Mouse (Mus musculus): ENCODE data around the gene Cfap58. TPM values are rescaled to one million over a fixed set of nuclear protein-coding genes. Genes with fewer than 3 reads are reported as not detected.
A peak's percentile ranks its signal among the peaks of the same experiment; 100 is the strongest.

The Cfap58 gene
- total RNA-seq, 1 experiment from 2014 or later = not detected

DNA sequence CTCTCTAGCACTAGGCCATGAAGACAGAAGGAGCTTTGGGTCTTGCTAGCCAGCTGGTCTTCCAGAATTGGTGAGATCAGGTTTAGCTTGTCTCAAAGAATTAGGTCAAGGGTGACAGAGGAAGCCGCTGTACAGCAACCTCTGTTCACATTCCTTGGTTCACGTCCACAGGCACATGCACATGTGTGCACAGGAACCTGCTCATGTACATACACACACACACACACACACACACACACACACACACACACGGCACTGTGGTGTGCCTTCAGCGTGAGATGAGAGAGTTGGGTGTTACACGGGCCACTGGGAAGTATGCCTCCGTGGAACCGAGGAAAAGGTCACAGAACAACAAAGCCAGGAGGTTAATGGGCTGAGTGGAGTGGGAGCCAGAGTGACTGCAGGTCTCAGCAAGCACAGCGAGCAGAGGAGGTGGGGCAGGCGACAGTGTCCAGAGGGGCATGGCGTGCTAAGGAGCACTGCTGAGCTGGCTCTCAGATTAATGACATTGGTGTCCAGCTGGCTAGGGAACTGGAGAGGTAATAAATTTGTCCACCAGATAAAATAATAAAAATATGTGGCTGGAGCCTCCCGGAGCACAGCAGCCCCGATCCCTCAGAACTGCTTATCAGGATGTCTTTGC lies 71.4 kb downstream of the Cfap58 start:
- ATAC-seq (replicated peaks in 1 of 2; ENCODE audit: insufficient read depth in 1 of 2, low FRiP score in 2 of 2, low TSS enrichment in 1 of 2, low read depth in 1 of 2, poor library complexity in 2 of 2, severe bottlenecking in 2 of 2) = no peak

DNA sequence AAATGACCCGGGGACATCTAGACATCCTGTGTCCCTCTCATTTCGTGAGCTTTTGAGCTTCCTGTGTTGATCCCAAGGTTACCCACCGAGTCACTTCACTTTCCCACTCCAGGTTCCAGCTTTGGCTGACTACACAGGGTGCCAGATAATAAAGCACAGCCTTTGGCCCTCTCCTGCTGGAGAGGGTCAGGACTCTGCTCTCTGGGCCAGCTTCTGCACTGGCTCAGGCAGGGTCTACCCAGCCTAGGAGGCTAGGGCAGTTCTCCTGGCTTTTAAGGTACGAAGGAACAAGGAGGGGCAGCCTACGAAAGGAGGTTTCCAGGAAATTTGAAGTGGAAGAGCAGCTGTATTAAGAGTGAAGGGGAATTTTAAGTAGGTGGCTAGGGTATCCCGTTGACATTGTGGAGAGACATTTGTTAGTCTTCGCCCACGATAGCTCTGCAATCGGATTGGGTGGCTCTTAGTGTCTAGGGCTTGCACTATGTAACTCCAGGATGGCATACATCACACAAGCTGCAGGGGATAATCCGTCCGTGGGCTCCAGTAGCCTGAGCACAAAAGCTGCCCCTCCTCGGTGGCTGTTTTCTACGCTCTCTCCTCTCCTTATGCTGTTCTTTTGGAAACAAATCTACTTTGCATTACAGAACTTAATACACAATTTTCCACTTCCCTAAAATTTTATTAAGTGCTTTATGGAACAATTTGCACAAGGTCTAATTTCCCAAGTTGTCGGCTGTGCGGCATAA lies 72.3 kb downstream of the Cfap58 start:
- no peak for ATAC-seq (replicated peaks in 1 of 2; ENCODE audit: insufficient read depth in 1 of 2, low FRiP score in 2 of 2, low TSS enrichment in 1 of 2, low read depth in 1 of 2, poor library complexity in 2 of 2, severe bottlenecking in 2 of 2)

DNA sequence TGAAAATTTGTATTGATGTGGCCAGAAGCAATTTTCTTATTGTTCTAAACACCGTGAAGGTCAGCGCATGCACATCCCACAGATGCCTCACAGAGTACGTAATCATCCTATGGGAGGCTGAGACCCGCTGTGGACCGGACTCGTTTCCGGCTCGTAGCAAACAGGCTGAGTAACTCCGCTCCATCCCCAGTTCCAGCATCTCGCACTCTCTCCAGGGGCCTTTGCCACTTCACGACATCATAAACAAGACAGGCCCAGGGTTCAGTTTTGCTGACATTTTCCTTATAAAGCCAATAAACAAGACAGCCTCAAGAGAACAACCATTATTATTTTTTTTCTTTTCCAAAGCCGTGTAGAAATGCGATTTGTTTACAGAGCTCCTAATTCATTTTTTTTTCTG lies 82.6 kb downstream of the Cfap58 start:
- ATAC-seq (replicated peaks in 1 of 2; ENCODE audit: insufficient read depth in 1 of 2, low FRiP score in 2 of 2, low TSS enrichment in 1 of 2, low read depth in 1 of 2, poor library complexity in 2 of 2, severe bottlenecking in 2 of 2) = no peak

DNA sequence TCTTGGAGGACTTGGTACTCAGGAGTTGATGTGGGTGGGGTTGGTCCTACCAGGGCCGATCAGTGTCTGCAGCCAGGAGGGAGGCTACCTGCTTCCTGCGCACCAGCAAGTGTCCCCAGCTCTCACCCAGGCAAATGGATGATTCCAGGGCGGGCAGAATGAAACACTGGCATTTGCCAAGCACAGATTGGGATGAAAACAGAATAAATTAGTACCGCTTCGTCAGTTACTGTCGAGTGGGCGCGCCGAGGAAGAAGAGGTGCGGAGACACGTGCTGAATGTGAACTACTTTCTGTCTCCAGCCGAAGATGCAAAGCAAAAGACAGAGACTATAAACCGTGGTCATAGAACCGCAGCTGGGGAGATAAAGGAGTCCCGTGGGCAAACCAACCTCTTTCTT lies 84.0 kb downstream of the Cfap58 start:
- no peak for ATAC-seq (replicated peaks in 1 of 2; ENCODE audit: insufficient read depth in 1 of 2, low FRiP score in 2 of 2, low TSS enrichment in 1 of 2, low read depth in 1 of 2, poor library complexity in 2 of 2, severe bottlenecking in 2 of 2)

DNA sequence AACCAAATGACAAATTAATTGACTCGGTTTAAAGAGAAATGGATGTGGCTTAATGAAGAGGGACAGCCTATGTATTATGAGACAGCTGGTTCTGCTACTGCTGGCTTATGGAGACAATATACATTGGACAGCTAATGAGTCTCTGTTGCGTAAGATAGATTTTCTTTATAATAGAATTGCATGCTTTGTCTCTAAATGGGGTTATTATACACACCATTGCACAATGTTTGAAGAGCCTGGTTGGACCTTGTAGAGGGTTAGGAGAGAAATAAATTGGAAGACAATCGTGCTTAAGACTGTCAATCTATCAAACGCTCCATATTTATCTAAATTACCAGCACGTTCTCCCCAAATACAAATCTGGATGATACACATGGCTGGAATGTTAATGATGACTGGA lies 85.3 kb downstream of the Cfap58 start:
- ATAC-seq (replicated peaks in 1 of 2; ENCODE audit: insufficient read depth in 1 of 2, low FRiP score in 2 of 2, low TSS enrichment in 1 of 2, low read depth in 1 of 2, poor library complexity in 2 of 2, severe bottlenecking in 2 of 2) = no peak

DNA sequence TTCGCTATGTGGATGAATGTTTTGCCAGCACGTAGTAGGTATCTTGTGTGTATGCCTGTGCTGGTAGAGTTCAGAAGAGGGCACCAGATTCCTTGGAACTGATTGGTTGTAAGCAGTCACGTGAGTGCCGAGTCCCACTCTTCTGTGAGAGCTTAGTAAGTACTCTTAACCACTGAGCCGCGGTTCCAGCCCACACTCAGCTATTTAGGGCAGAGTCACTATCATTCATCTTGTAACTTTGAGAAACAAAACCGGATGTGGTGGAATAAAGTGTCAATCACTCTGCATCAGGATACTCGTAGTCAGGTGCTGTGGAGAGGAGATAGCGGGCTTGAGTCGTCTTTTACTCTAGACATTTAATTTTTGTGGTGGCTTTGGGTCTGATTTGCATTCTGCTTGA lies 86.3 kb downstream of the Cfap58 start:
- ATAC-seq (replicated peaks in 1 of 2; ENCODE audit: insufficient read depth in 1 of 2, low FRiP score in 2 of 2, low TSS enrichment in 1 of 2, low read depth in 1 of 2, poor library complexity in 2 of 2, severe bottlenecking in 2 of 2) = peak; percentile 46 to 68; a peak in 3 of 4 replicates

DNA sequence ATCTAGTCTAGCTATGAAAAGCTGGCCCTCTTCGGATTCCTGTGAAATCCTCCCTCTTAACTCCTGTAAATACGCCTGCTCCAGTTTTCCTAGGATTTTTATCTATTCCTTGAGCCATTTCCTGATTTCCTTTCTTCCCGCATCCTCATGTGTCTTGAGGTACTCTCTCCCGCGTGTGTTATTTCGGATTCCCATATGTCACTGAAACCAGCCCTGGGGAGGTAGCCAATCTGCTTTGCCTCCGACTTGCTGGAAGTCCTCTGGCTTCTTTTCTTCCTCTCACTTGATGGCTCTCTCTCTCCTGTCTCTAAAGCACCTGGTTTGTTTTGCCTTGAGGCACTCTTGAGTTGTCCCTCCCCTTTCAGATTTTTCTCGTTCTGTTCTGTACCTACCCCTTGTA lies 87.9 kb downstream of the Cfap58 start:
- no peak for ATAC-seq (replicated peaks in 1 of 2; ENCODE audit: insufficient read depth in 1 of 2, low FRiP score in 2 of 2, low TSS enrichment in 1 of 2, low read depth in 1 of 2, poor library complexity in 2 of 2, severe bottlenecking in 2 of 2)

DNA sequence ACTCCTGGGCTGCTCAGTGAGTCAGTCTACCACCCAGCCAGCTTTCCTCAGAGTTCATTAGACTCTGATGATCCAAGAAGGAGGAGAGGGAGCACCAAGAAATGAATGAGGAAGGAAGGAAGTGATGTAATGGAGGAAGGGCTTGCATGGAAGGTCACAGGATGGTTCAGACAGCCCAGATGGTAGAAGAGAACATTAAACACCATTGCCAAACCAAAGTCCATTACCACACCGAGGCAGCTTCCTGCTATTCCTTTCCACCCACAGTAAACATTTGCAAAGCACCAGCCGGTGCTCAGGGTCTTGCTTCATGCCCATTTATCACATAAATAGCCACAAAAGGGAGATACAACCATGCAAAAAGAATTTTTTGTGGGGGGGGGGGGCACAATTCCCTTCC lies 89.4 kb downstream of the Cfap58 start:
- 0 out of 4 replicates have a peak, but pooled peaks of 1 of the 2 experiments have one; percentile 7 for ATAC-seq (replicated peaks in 1 of 2; ENCODE audit: insufficient read depth in 1 of 2, low FRiP score in 2 of 2, low TSS enrichment in 1 of 2, low read depth in 1 of 2, poor library complexity in 2 of 2, severe bottlenecking in 2 of 2)

DNA sequence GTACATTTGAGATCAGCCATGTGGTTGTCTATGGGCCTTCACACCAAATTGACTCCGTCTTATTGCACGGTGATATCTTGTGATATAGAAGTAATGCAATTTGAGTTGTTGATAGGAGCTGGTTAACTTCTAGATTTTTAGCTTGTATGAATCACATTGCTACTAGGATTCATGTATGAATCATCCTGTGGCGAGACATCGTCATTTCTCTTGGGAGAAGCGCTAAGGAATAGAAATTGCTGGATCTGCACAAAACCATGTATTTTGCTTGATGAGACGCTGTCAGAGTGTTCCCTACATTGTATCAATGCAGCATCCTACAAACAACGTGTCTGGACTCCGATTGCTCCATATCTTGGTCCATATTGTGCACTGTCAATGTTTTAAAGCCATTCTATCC lies 102.1 kb downstream of the Cfap58 start:
- no peak for ATAC-seq (replicated peaks in 1 of 2; ENCODE audit: insufficient read depth in 1 of 2, low FRiP score in 2 of 2, low TSS enrichment in 1 of 2, low read depth in 1 of 2, poor library complexity in 2 of 2, severe bottlenecking in 2 of 2)

DNA sequence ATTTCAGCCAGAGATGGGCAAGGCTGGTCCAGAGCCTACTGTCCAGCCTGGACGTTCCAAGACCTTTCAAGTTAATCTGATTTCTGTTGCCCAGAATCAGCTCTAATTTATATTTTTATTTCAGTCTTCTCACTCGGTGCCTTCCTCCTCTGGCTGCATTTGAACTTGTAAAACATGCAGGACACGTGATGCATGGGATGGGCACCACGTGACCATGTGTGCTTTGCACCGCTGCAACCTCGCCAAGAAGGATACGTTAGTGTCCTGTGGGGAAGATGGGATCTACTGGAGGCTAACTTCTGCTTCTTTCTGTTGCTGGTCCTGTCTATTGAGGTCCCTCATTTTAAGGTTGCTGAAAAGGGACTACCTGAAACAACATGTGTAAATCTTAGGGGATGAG lies 109.8 kb downstream of the Cfap58 start:
- no peak for ATAC-seq (replicated peaks in 1 of 2; ENCODE audit: insufficient read depth in 1 of 2, low FRiP score in 2 of 2, low TSS enrichment in 1 of 2, low read depth in 1 of 2, poor library complexity in 2 of 2, severe bottlenecking in 2 of 2)

DNA sequence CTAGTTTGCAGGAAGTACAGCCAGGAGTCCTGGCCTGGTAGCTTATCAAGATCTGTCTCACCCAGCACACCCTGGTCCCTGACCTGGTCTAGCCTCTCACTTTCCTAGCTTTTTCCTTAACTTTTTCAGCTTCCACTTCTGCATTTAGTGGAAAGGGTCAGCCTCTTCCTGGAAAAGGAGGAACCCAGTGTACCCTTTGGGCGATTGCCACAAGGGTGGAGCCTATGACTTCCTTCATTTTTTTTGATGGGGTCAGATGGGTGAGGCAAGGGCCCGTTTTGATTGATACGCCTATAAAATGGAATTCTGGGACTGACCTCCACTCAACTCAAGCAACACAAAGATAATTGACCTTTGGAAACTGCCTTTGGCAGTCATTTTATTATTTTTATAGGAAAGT lies 111.9 kb downstream of the Cfap58 start:
- ATAC-seq (replicated peaks in 1 of 2; ENCODE audit: insufficient read depth in 1 of 2, low FRiP score in 2 of 2, low TSS enrichment in 1 of 2, low read depth in 1 of 2, poor library complexity in 2 of 2, severe bottlenecking in 2 of 2) = no peak

DNA sequence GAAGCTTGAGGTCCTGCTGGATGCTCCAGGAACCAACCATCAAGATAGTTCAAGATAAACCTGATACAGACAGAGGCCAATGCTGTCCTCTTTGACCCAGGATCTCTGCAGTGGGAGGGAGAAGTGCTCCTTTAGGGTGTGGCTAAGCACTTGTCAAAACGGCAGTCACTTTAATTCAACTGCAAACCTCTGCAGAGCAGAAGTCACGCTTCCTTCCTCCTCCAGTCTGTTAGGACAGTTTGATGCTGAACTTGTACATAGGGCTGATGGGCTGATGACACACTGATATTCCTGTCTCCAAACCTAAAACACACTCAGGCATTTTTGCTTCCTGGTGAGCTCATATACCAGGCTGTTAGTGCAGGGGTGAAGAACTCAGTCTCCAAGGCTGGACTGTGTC lies 125.8 kb downstream of the Cfap58 start:
- ATAC-seq (replicated peaks in 1 of 2; ENCODE audit: insufficient read depth in 1 of 2, low FRiP score in 2 of 2, low TSS enrichment in 1 of 2, low read depth in 1 of 2, poor library complexity in 2 of 2, severe bottlenecking in 2 of 2) = 0 out of 4 replicates have a peak, but pooled peaks of 1 of the 2 experiments have one; percentile 12

DNA sequence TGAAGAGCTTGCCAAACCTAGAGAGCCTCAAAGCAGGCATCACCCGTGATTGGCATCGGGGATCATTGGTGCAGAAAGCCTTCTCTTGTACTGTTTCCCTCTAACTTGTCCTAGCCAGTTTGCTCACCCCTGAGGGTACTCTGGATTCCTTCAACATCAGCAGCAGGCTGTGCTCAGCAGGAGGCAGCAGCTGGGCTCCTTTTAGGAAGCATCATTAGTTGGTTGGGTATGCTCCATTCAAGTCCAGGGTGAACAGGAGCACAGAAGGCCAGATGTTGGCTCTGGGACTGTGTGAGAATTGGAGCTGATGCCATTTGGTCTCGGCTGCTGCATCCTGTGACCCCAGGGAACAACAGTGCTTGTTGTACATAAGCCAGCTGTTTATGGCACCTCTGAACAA lies 142.2 kb downstream of the Cfap58 start:
- no peak for ATAC-seq (replicated peaks in 1 of 2; ENCODE audit: insufficient read depth in 1 of 2, low FRiP score in 2 of 2, low TSS enrichment in 1 of 2, low read depth in 1 of 2, poor library complexity in 2 of 2, severe bottlenecking in 2 of 2)

DNA sequence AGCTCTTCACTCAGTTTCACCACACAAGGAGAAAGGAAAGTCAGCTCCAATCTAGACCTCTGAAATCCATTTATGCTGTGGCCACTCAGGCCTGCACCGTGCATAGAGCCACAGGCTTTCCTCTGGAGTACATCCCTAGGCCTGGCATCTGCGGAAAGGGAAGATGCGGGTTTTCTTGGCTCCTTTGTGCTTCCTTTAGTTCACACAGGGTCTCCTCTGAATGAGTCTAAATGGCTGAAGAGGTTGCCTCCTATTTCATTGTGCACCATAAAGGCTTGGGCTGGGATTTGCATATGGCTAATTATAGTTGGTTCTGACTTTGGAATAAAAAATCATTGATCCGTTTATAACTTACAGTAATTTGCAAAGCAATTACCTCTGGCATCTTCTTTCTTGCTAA lies 144.0 kb downstream of the Cfap58 start:
- no peak for ATAC-seq (replicated peaks in 1 of 2; ENCODE audit: insufficient read depth in 1 of 2, low FRiP score in 2 of 2, low TSS enrichment in 1 of 2, low read depth in 1 of 2, poor library complexity in 2 of 2, severe bottlenecking in 2 of 2)

Other genes starting within 250 kb of the Cfap58 start
- not detected in 2 replicates for gene Col17a1, start 245.6 kb upstream of the Cfap58 start, total RNA-seq (2017)
- 209 and 264 TPM in 2 replicates for gene Sfr1, start 206.0 kb upstream of the Cfap58 start, total RNA-seq (2017)
- 96.4 and 117 TPM in 2 replicates for gene Gsto1, start 82.7 kb upstream of the Cfap58 start, total RNA-seq (2017)
- not detected in 2 replicates for gene Gsto2, start 72.1 kb upstream of the Cfap58 start, total RNA-seq (2017)
- 0.10 TPM in 1 of 2 replicates, not detected in the other for gene Cfap43, start 18.4 kb upstream of the Cfap58 start, total RNA-seq (2017)
- gene Itprip, start 18.4 kb upstream of the Cfap58 start, total RNA-seq (2017) = 18.6 and 33.0 TPM in 2 replicates